Mouse (Mus musculus) C2C12 (cell line): ENCODE measurements around the gene Nosip. TPM values are rescaled to one million over a fixed set of nuclear protein-coding genes. Genes with fewer than 3 reads are reported as not detected.

Experiments
- H3K27me3 ChIP-seq: one replicate; pipeline ENCODE4 v1.6.1; 2011; ENCODE audit not compliant: control insufficient read depth, insufficient read depth, insufficient read length
- H3K36me3 ChIP-seq: one replicate; pipeline ENCODE4 v1.6.1; 2011; ENCODE audit not compliant: control insufficient read depth, insufficient read depth
- H3K4me3 ChIP-seq: one replicate; pipeline ENCODE4 v1.5.1; 2011; ENCODE audit warnings: mild to moderate bottlenecking, control low read depth; ENCODE audit not compliant: poor library complexity, insufficient read depth, severe bottlenecking
- H3K79me2 ChIP-seq: one replicate; pipeline ENCODE4 v1.6.1; 2011; ENCODE audit not compliant: control insufficient read depth, insufficient read depth
- H3K79me3 ChIP-seq: one replicate; pipeline ENCODE4 v1.6.1; 2011; ENCODE audit warnings: low read depth, control low read depth
- H3ac ChIP-seq: one replicate; pipeline ENCODE3; 2011; ENCODE audit warnings: low read depth; ENCODE audit not compliant: control insufficient read depth, insufficient read length
- CEBPB ChIP-seq: IDR thresholded peaks from one replicate; pipeline ENCODE4 v1.6.1; 2011; ENCODE audit warnings: low read depth, mild to moderate bottlenecking, control low read depth, moderate library complexity
- CTCF ChIP-seq: IDR thresholded peaks from one replicate; pipeline ENCODE4 v1.5.1; 2011; ENCODE audit not compliant: control insufficient read depth, insufficient read depth, insufficient read length
- FOSL1 ChIP-seq: IDR thresholded peaks from one replicate; pipeline ENCODE4 v1.8.0; 2011; ENCODE audit warnings: mild to moderate bottlenecking, low read length; ENCODE audit not compliant: poor library complexity, insufficient read depth, severe bottlenecking
- MAX ChIP-seq: IDR thresholded peaks from one replicate; pipeline ENCODE4 v1.6.1; 2011; ENCODE audit warnings: mild to moderate bottlenecking, control low read depth
- MYOD1 ChIP-seq: IDR thresholded peaks from one replicate; pipeline ENCODE4 v1.6.1; 2011; ENCODE audit warnings: low read depth; ENCODE audit not compliant: control insufficient read depth, insufficient read length
- MYOG ChIP-seq: IDR thresholded peaks from one replicate; pipeline ENCODE4 v1.6.1; 2011; ENCODE audit not compliant: control insufficient read depth, insufficient read length; ENCODE audit errors: extremely low read depth
- USF1 ChIP-seq: IDR thresholded peaks from one replicate; pipeline ENCODE4 v1.6.1; 2011; ENCODE audit warnings: low read depth, mild to moderate bottlenecking, control low read depth, moderate library complexity
- polyA plus RNA-seq: library from polyadenylated mRNA; unstranded; fragments of >200 nt; fragmentation: generic; extraction: Trizol; gene quantifications from one replicate; pipeline ENCODE4 v1.2.1, GENCODE M21; 2012; ENCODE audit warnings: missing spikeins

Nosip gene
- polyA plus RNA-seq, 1 experiment, result 66.6 TPM

- Histone ChIP-seq H3ac (no peak overlapping the region), H3K79me2 (no peaks in the 10 kb centered on the region), H3K27me3 (no peaks in the 10 kb centered on the region), H3K36me3 (peaks cover 6% of the 10 kb centered on the region), H3K4me3 (no peak overlapping the region), H3K79me3 (no peaks in the 10 kb centered on the region)
- TF ChIP-seq FOSL1 (no peak), MYOD1 (no peak), MAX (no peak), MYOG (no peak), CTCF (no peak), USF1 (no peak), CEBPB (no peak)
Measured at GRCm38 (mm10) chr7:45024281-45025248, 37.7 kb upstream of the Nosip start.

- H3K27me3 ChIP-seq, result no peaks in the 10 kb centered on the region
- H3K79me3 ChIP-seq, result no peaks in the 10 kb centered on the region
- H3K36me3 ChIP-seq, result peaks cover 12% of the 10 kb centered on the region
- TF ChIP-seq USF1 (no peak), FOSL1 (no peak), MYOG (no peak)
- no peak overlapping the region for H3K4me3 ChIP-seq
- no peaks in the 10 kb centered on the region for H3K79me2 ChIP-seq
- no peak overlapping the region for H3ac ChIP-seq
Measured at GRCm38 (mm10) chr7:45025601-45026220, 36.5 kb upstream of the Nosip start.

- Histone ChIP-seq H3K36me3 (peaks cover 13% of the 10 kb centered on the region), H3K79me2 (no peaks in the 10 kb centered on the region), H3K79me3 (no peaks in the 10 kb centered on the region), H3K4me3 (no peak overlapping the region), H3ac (no peak overlapping the region), H3K27me3 (no peaks in the 10 kb centered on the region)
- TF ChIP-seq CEBPB, result no peak
- no peak for TF ChIP-seq CTCF
- no peak for TF ChIP-seq FOSL1
- no peak for TF ChIP-seq MYOD1
- no peak for TF ChIP-seq MAX
- no peak for TF ChIP-seq MYOG
- no peak for TF ChIP-seq USF1
Measured at GRCm38 (mm10) chr7:45026256-45026655, 36.0 kb upstream of the Nosip start.

- Histone ChIP-seq H3ac (no peak overlapping the region), H3K79me2 (no peaks in the 10 kb centered on the region), H3K79me3 (no peaks in the 10 kb centered on the region), H3K27me3 (no peaks in the 10 kb centered on the region), H3K36me3 (peaks cover 22% of the 10 kb centered on the region), H3K4me3 (no peak overlapping the region)
- TF ChIP-seq CTCF (no peak), CEBPB (no peak), MYOG (no peak), MYOD1 (no peak)
Measured at GRCm38 (mm10) chr7:45027761-45028160, 34.5 kb upstream of the Nosip start.

- Histone ChIP-seq H3K36me3 (peaks cover 27% of the 10 kb centered on the region), H3K27me3 (no peaks in the 10 kb centered on the region), H3K4me3 (no peak overlapping the region), H3ac (no peak overlapping the region), H3K79me2 (no peaks in the 10 kb centered on the region), H3K79me3 (no peaks in the 10 kb centered on the region)
- no peak for TF ChIP-seq CEBPB
- TF ChIP-seq MYOD1, result no peak
- no peak for TF ChIP-seq USF1
- no peak for TF ChIP-seq FOSL1
- no peak for TF ChIP-seq CTCF
- no peak for TF ChIP-seq MYOG
- TF ChIP-seq MAX, result no peak
Measured at GRCm38 (mm10) chr7:45028351-45028750, 33.9 kb upstream of the Nosip start.
